ENCODE assay signal across 27 mouse cellular contexts in the genomic region with DNA sequence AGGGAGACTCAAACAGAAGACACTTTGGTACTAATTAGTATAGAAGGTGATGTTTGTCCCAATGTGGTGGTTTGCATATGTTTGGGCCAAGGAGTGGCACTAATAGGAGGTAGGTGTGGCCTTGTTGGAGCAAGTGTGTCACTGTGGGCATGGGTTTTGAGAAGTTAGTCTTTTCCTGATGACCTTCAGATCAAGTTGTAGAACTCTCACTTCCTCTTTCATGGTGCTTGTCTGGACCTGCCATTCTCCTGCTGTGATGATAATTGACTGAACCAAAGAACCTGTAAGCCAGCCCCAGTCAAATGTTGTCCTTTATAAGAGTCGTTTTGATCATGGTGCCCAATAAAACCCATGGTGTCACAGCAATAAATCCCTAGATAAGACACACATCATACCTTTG.
DNase-seq lines count a peak whose midpoint lies in the region; ATAC-seq and TF ChIP-seq lines count a peak whose summit lies in the region.
"Had no signal": no experiment of that assay in that cellular context is flagged by ENCODE, and none has a peak within 500 bp of the region (broad histone marks: within the 10 kb centered on the region; RNA-seq: fewer than 3 reads in every experiment).

No protein-coding gene starts in this region.

- no peaks in the 10 kb centered on the region for H3K36me3 ChIP-seq in CH12.LX (replicated peaks in 1 of 2; ENCODE audit: control insufficient read depth in 1 of 2, insufficient read depth in 1 of 2, low read length in 1 of 2)
- H3K36me3 ChIP-seq in splenic B cell, adult 2 months (ENCODE audit: control insufficient read depth, insufficient read depth, low read length, poor library complexity, severe bottlenecking) = no peaks in the 10 kb centered on the region
- H3K36me3 ChIP-seq: embryonic facial prominence, embryonic 10.5 days; embryonic facial prominence, embryonic 13.5 days; forebrain, embryonic 12.5 days; forebrain, embryonic 15.5 days; G1E; hindbrain, embryonic 12.5 days; hindbrain, embryonic 15.5 days; intestine, embryonic 15.5 days had no signal

- no peak for TF ChIP-seq CTCF in CH12.LX (conservative IDR thresholded peaks at IDR 0.05 in 1 of 2, IDR thresholded peaks at IDR 0.05 in 1 of 2; ENCODE audit: low read depth in 2 of 2, low read length in 2 of 2)

- no peak for TF ChIP-seq POLR2A in CH12.LX (IDR thresholded peaks at IDR 0.05; ENCODE audit: low read depth, low read length)

- TF ChIP-seq EP300 in CH12.LX (IDR thresholded peaks at IDR 0.05; ENCODE audit: low read length) = peak; percentile 87

- TF ChIP-seq RAD21 in CH12.LX (IDR thresholded peaks at IDR 0.05; ENCODE audit: low read depth, low read length) = no peak

- no peaks in the 10 kb centered on the region for H3K27me3 ChIP-seq in CH12.LX (replicated peaks)
- no peaks in the 10 kb centered on the region for H3K27me3 ChIP-seq in splenic B cell, adult 2 months (ENCODE audit: control insufficient read depth, insufficient read depth, low read length, poor library complexity, severe bottlenecking)
- H3K27me3 ChIP-seq: embryonic facial prominence, embryonic 13.5 days; forebrain, embryonic 12.5 days; forebrain, embryonic 15.5 days; hindbrain, embryonic 12.5 days; hindbrain, embryonic 15.5 days; intestine, embryonic 15.5 days; Patski had no signal

- no peak overlapping the region for H3K27ac ChIP-seq in CH12.LX (ENCODE audit: insufficient read depth, low read depth)
- H3K27ac ChIP-seq: embryonic facial prominence, embryonic 10.5 days; embryonic facial prominence, embryonic 13.5 days; forebrain, embryonic 12.5 days; forebrain, embryonic 15.5 days; hindbrain, embryonic 12.5 days; hindbrain, embryonic 15.5 days; intestine, embryonic 15.5 days had no signal

- in situ Hi-C loops in CH12.LX (cut with MboI; ENCODE audit: low pct_ligation_motif_present, low pct_unique_long_range_greater_than_20kb, low sequenced_read_pairs) = no loop called here

- DNase-seq in CH12.LX (ENCODE audit: extremely low read depth) (peak; percentile 76), ZHBTc4 (ENCODE audit: low read depth, low spot score) (peak; percentile 12)
- peak; percentile 41 for DNase-seq in splenic B cell, adult 2 months (ENCODE audit: low read depth, low spot score)
- DNase-seq in spleen, postnatal 36 days (ENCODE audit: low spot score in 2 of 2) = no peak
- DNase-seq in c-Kit-positive CD71-positive TER-119-positive erythroid progenitor cells, embryonic 14.5 days (ENCODE audit: low spot score) = no peak
- no peak for DNase-seq in left cerebral cortex, postnatal 10 days (ENCODE audit: extremely low spot score in 1 of 2, low spot score in 2 of 2)
- DNase-seq: adrenal gland, adult 8-10 months; adrenal gland, postnatal 25 days; cerebellum, adult 18-20 months; cerebellum, adult 9-10 months; cerebellum, postnatal 14 days; embryo, embryonic 11 days; gastrocnemius, postnatal 25 days had no signal

- H3K9ac ChIP-seq in CH12.LX (ENCODE audit: insufficient read depth, low read depth) = no peak overlapping the region
- H3K9ac ChIP-seq: embryonic facial prominence, embryonic 13.5 days; forebrain, embryonic 12.5 days; forebrain, embryonic 15.5 days; hindbrain, embryonic 12.5 days; hindbrain, embryonic 15.5 days; intestine, embryonic 15.5 days had no signal

- H3K4me3 ChIP-seq in CH12.LX (replicated peaks in 1 of 3; ENCODE audit: low read depth in 2 of 3, low read length in 2 of 3, poor library complexity in 1 of 3) = no peak overlapping the region
- H3K4me3 ChIP-seq: embryonic facial prominence, embryonic 10.5 days; embryonic facial prominence, embryonic 13.5 days; erythroblast, embryonic 14.5 days; forebrain, embryonic 12.5 days; forebrain, embryonic 15.5 days; hindbrain, embryonic 12.5 days; hindbrain, embryonic 15.5 days; intestine, embryonic 15.5 days had no signal

- H3K4me2 ChIP-seq in CH12.LX (ENCODE audit: insufficient read depth, low read depth, poor library complexity, severe bottlenecking) = no peak overlapping the region
- H3K4me2 ChIP-seq: embryonic facial prominence, embryonic 13.5 days; forebrain, embryonic 12.5 days; forebrain, embryonic 15.5 days; heart, embryonic 11.5 days; hindbrain, embryonic 12.5 days; hindbrain, embryonic 15.5 days; intestine, embryonic 15.5 days had no signal

- ATAC-seq in megakaryocyte, adult 5-6 weeks (ENCODE audit: poor library complexity, severe bottlenecking) = 0 out of 2 replicates have a peak, but pooled peaks have one; percentile 33
- ATAC-seq: activated CD4-positive, CD25-positive, alpha-beta regulatory T cell, adult 4 months; CD4-positive, CD25-positive, alpha-beta regulatory T cell, adult 4 months; forebrain, embryonic 15.5 days; intestine, embryonic 15.5 days; Patski had no signal

- intact Hi-C loops in left cerebral cortex, postnatal 10 days (cut with DNase I) = no loop called here

- H3K79me2 ChIP-seq in CH12.LX (replicated peaks; ENCODE audit: control insufficient read depth, extremely low read depth, insufficient read depth, poor library complexity, severe bottlenecking) = no peaks in the 10 kb centered on the region

- dilution Hi-C loops in CH12.LX (cut with MboI; ENCODE audit: extremely low pct_ligation_motif_present, extremely low pct_unique_long_range_greater_than_20kb, low sequenced_read_pairs) = no loop called here

- H3K4me1 ChIP-seq in CH12.LX (ENCODE audit: control insufficient read depth in 1 of 2, insufficient read depth in 2 of 2) = peaks cover 0 to 28% of the 10 kb centered on the region in 2 experiments; a peak in 2 of 4 replicates
- H3K4me1 ChIP-seq: embryonic facial prominence, embryonic 10.5 days; embryonic facial prominence, embryonic 13.5 days; forebrain, embryonic 12.5 days; forebrain, embryonic 15.5 days; hindbrain, embryonic 12.5 days; hindbrain, embryonic 15.5 days; intestine, embryonic 15.5 days had no signal

- H3K9me3 ChIP-seq in CH12.LX (replicated peaks; ENCODE audit: low read length) = peaks cover 2% of the 10 kb centered on the region
- H3K9me3 ChIP-seq: embryonic facial prominence, embryonic 10.5 days; embryonic facial prominence, embryonic 13.5 days; forebrain, embryonic 12.5 days; forebrain, embryonic 15.5 days; G1E; hindbrain, embryonic 12.5 days; hindbrain, embryonic 15.5 days; intestine, embryonic 15.5 days had no signal

TF ChIP-seq in CH12.LX, 34 proteins besides CTCF, POLR2A, EP300 and RAD21:
- no peak for TF ChIP-seq E2F4 (IDR thresholded peaks at IDR 0.05; ENCODE audit: insufficient replicate concordance, low read depth, low read length)
- TF ChIP-seq TBP (conservative IDR thresholded peaks at IDR 0.05; ENCODE audit: low read depth, low read length) = no peak
- no peak for TF ChIP-seq SMC3 (IDR thresholded peaks at IDR 0.05; ENCODE audit: low read depth, low read length)
- no peak for TF ChIP-seq JUN (IDR thresholded peaks at IDR 0.05; ENCODE audit: insufficient read depth, low read depth, low read length)
- peak; percentile 87 for TF ChIP-seq IRF4 (IDR thresholded peaks at IDR 0.05; ENCODE audit: low read depth, low read length)
TF ChIP-seq in CH12.LX: peak in this region for 1.

Comparison
In these comparisons a context has a peak if more than half of its experiments do, and no peak if none do; other contexts are left out.
1. DNase-seq: peak in CH12.LX (single experiment), ZHBTc4 (single experiment) and splenic B cell, adult 2 months (single experiment); none in spleen, postnatal 36 days (0 of 2), c-Kit-positive CD71-positive TER-119-positive erythroid progenitor cells, embryonic 14.5 days (single experiment) and left cerebral cortex, postnatal 10 days (0 of 2).